Mouse (Mus musculus) lung, postnatal 0 days (tissue): ENCODE results near the gene Cfap54.

Experiments used
- CTCF ChIP-seq: IDR thresholded peaks from 2 replicates; pipeline ENCODE4 v1.5.1; 2016; ENCODE audit warnings: antibody characterized with exemption, mild to moderate bottlenecking
- EP300 ChIP-seq: IDR thresholded peaks from 2 replicates; pipeline ENCODE4 v1.6.1; 2016; ENCODE audit warnings: antibody characterized with exemption, mild to moderate bottlenecking, control low read depth

- no peak for TF ChIP-seq CTCF
- no peak for TF ChIP-seq EP300
These were observed 289.5 kb downstream of the Cfap54 start for GRCm38 (mm10) chr10:92791908-92792307.
